8 mouse cellular contexts compared by ENCODE assay signal in the genomic region with DNA sequence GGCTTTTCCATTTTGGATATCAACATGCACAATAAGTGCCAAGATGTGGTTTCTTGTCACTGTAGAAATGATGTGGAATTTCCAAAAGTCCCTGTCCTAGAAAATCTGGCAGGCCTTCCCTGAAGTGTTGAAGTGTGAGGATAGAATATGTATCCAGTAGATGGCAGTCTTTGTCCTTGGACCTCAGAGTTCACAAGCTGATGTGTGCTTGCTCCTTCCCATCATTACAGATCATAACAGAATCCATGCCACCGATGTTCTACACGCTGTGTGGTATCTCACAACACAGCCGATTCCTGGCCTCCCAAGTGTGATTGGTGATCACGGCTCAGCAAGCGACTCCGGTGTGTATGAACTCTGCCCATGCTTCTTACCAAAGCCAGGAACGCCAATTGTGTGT. TPM values are rescaled to one million over a fixed set of nuclear protein-coding genes. Genes with fewer than 3 reads are reported as not detected.
A peak's percentile ranks its signal among the peaks of the same experiment; 100 is the strongest.
DNase-seq lines count a peak whose midpoint lies in the region; ATAC-seq and TF ChIP-seq lines count a peak whose summit lies in the region.

No protein-coding gene starts in this region.

- no peak overlapping the region for H3K4me2 ChIP-seq in hindbrain, embryonic 16.5 days (ENCODE audit: low read length)
- H3K4me2 ChIP-seq in midbrain, postnatal 0 days (ENCODE audit: low read depth, low read length, poor library complexity, severe bottlenecking): no peak overlapping the region

- TF ChIP-seq CTCF in midbrain, postnatal 0 days (IDR thresholded peaks at IDR 0.05): peak; percentile 79

- DNase-seq in frontal cortex, adult 2 months (ENCODE audit: extremely low spot score in 1 of 2, low spot score in 1 of 2): peak; percentile 12 to 73
- DNase-seq in frontal cortex, postnatal 25 days (ENCODE audit: low spot score in 2 of 2): no peak
- peak; percentile 27 to 31 for DNase-seq in right cerebral cortex, adult 2 months (ENCODE audit: low spot score in 2 of 2)
- DNase-seq in right cerebral cortex, postnatal 25 days: no peak
- DNase-seq in midbrain, postnatal 0 days (ENCODE audit: low spot score): peak; percentile 77
- no peak for DNase-seq in urinary bladder, adult 2 months (ENCODE audit: low spot score)
- no peak for DNase-seq in right cerebral cortex, postnatal 36 days (ENCODE audit: low spot score in 2 of 2)

- ATAC-seq in hindbrain, embryonic 16.5 days: peak; percentile 78
- peak; percentile 72; the same call in 1 of the 2 replicates for ATAC-seq in midbrain, postnatal 0 days (ENCODE audit: low FRiP score)

- H3K4me1 ChIP-seq in hindbrain, embryonic 16.5 days (ENCODE audit: control insufficient read depth, insufficient read depth, low read depth, low read length): no peaks in the 10 kb centered on the region
- H3K4me1 ChIP-seq in midbrain, postnatal 0 days (ENCODE audit: insufficient read depth, low read length): no peaks in the 10 kb centered on the region

- no peak overlapping the region for H3K27ac ChIP-seq in hindbrain, embryonic 16.5 days (ENCODE audit: low read depth, low read length)
- H3K27ac ChIP-seq in midbrain, postnatal 0 days (ENCODE audit: low read depth, low read length): no peak overlapping the region

- no peak overlapping the region for H3K9ac ChIP-seq in hindbrain, embryonic 16.5 days (ENCODE audit: low read depth, low read length)
- H3K9ac ChIP-seq in midbrain, postnatal 0 days (replicated peaks; ENCODE audit: low read length, poor library complexity, severe bottlenecking): no peak overlapping the region

- WGBS in hindbrain, embryonic 16.5 days: 66% methylated on average over 7 of the region's 7 CpGs
- WGBS in midbrain, postnatal 0 days: 61% methylated on average over 7 of the region's 7 CpGs

- no peaks in the 10 kb centered on the region for H3K36me3 ChIP-seq in hindbrain, embryonic 16.5 days (ENCODE audit: control insufficient read depth, insufficient read depth, low read length)
- H3K36me3 ChIP-seq in midbrain, postnatal 0 days (ENCODE audit: insufficient read depth, low read length): no peaks in the 10 kb centered on the region

- H3K4me3 ChIP-seq in hindbrain, embryonic 16.5 days (ENCODE audit: low read length): no peak overlapping the region
- H3K4me3 ChIP-seq in midbrain, postnatal 0 days (ENCODE audit: low read depth, low read length): no peak overlapping the region

- no peaks in the 10 kb centered on the region for H3K27me3 ChIP-seq in hindbrain, embryonic 16.5 days (replicated peaks; ENCODE audit: control insufficient read depth, insufficient read depth, low read length)
- no peaks in the 10 kb centered on the region for H3K27me3 ChIP-seq in midbrain, postnatal 0 days (ENCODE audit: insufficient read depth, low read length)

- no peaks in the 10 kb centered on the region for H3K9me3 ChIP-seq in hindbrain, embryonic 16.5 days (ENCODE audit: control insufficient read depth, low read length)
- no peaks in the 10 kb centered on the region for H3K9me3 ChIP-seq in midbrain, postnatal 0 days (ENCODE audit: low read length)

RNA-seq across cellular contexts. Expression of a gene that starts 36.9 kb away (rescaled TPM):
- polyA plus RNA-seq in frontal cortex, adult 2 months (2012; rRNA removed): 48.3 and 60.5 TPM in 2 replicates
- polyA plus RNA-seq in hindbrain, embryonic 16.5 days (2015; fragmentation: Nextera tagmentation; extraction: Ambion mirVana): 22.0 and 27.7 TPM in 2 replicates
- 28.6 and 31.8 TPM in 2 replicates for total RNA-seq in midbrain, postnatal 0 days (2014; rRNA removed)
- 24.8 and 25.0 TPM in 2 replicates for polyA plus RNA-seq in midbrain, postnatal 0 days (2015; fragmentation: Nextera tagmentation; extraction: Ambion mirVana)
- polyA plus RNA-seq in urinary bladder, adult 2 months (2012; rRNA removed): 0.04 and 0.10 TPM in 2 replicates

Comparison
In these comparisons a context has a peak if more than half of its experiments do, and no peak if none do; other contexts are left out.
1. DNase-seq: peak in frontal cortex, adult 2 months (2 of 2), right cerebral cortex, adult 2 months (2 of 2) and midbrain, postnatal 0 days (single experiment); none in frontal cortex, postnatal 25 days (0 of 2), right cerebral cortex, postnatal 25 days (single experiment), urinary bladder, adult 2 months (single experiment) and right cerebral cortex, postnatal 36 days (0 of 2).
2. RNA of a gene that starts 36.9 kb away (polyA plus RNA-seq): 48.3 to 60.5 TPM in frontal cortex, adult 2 months, 22.0 to 27.7 TPM in hindbrain, embryonic 16.5 days and 24.8 to 25.0 TPM in midbrain, postnatal 0 days; 0.04 to 0.10 TPM in urinary bladder, adult 2 months; every median in the first group is over 10 times any median in the second.